Mouse (Mus musculus): ENCODE measurements around the gene Gm42372. TPM values are rescaled to one million over a fixed set of nuclear protein-coding genes. Genes with fewer than 3 reads are reported as not detected.

Gene Gm42372
- 0.01 and 0.02 TPM in 2 replicates for polyA plus RNA-seq (2012; rRNA removed)
- polyA plus RNA-seq (2014; fragmentation: Nextera tagmentation; extraction: Ambion mirVana): 0.03 and 0.04 TPM in 2 replicates

DNA sequence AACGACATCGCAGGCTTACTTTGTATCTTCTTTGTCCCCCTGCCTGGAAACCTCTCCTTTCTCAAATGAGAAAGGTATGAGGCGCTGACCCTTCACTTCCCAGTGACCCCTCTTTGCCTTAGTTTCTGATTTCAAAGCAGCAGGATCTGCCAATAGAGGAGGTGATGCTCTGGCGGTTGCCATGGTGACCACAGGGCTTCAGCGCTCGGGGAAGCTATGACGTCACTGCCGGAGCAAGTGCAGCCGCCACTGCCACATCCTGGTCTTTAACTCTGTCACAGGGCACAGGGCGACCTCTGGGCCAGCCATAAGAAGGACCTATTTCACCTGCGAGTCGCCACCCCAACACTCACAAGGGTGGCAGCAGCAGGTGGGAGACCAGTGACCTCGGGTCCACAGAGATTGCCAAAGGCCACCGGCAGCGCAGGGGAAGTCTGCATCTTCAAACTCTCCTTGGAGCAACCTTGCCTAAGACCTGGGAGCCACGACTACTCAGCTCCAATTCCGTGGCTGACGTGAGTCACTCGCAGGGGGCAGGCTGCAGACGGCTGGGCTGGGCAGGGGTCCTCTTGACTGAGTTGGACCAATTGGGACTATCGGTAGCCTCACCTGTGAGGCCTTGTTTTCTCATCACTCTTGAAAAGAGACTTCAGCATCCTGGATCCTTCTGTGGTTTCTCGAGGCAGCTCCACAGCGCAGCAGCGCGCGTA is at the start of gene Gm42372:
Gm42372 (plus strand) TSS at position 228 of the 710 bp plus-strand sequence.
- no peak for DNase-seq (ENCODE audit: low read depth in 3 of 3, low spot score in 3 of 3)
- Histone ChIP-seq H3K9me3 (ENCODE audit: control insufficient read depth, low read length) (no peaks in the 10 kb centered on the region), H3K36me3 (replicated peaks; ENCODE audit: control insufficient read depth, insufficient read depth, low read depth) (no peaks in the 10 kb centered on the region), H3K4me1 (replicated peaks; ENCODE audit: control insufficient read depth in 2 of 2, insufficient read depth in 2 of 2, low read length in 1 of 2) (peaks cover 5 to 20% of the 10 kb centered on the region in 2 experiments), H3K4me3 (ENCODE audit: insufficient read depth in 1 of 2, low read depth in 2 of 2, low read length in 2 of 2) (no peak within 1 kb of the TSS), H3K9ac (replicated peaks) (no peak within 1 kb of the TSS), H3K4me2 (ENCODE audit: low read depth) (no peak within 1 kb of the TSS), H3K27me3 (ENCODE audit: control insufficient read depth, insufficient read depth, low read length) (no peaks in the 10 kb centered on the region), H3K27ac (no peak within 1 kb of the TSS)
- WGBS (ENCODE audit: insufficient replicate concordance): 35% methylated on average over 26 of the region's 26 CpGs
- ATAC-seq (ENCODE audit: insufficient read depth): no peak
- TF ChIP-seq CTCF (IDR thresholded peaks at IDR 0.05; ENCODE audit: low read depth): no peak

GRCm38 (mm10) chr7:16937312-16937711 is 45.6 kb upstream of the Gm42372 start:
- WGBS (ENCODE audit: insufficient replicate concordance): 40% methylated on average over 4 of the region's 4 CpGs
- H3K4me2 ChIP-seq (ENCODE audit: low read depth): no peak overlapping the region
- no peaks in the 10 kb centered on the region for H3K4me1 ChIP-seq (replicated peaks; ENCODE audit: control insufficient read depth in 2 of 2, insufficient read depth in 2 of 2, low read length in 1 of 2)
- TF ChIP-seq CTCF (IDR thresholded peaks at IDR 0.05; ENCODE audit: low read depth): peak; percentile 77
- no peak for TF ChIP-seq EP300 (IDR thresholded peaks at IDR 0.05; ENCODE audit: low read depth)
- H3K27me3 ChIP-seq (ENCODE audit: control insufficient read depth, insufficient read depth, low read length): peaks cover 2% of the 10 kb centered on the region; the same call in 1 of the 2 replicates
- no peak for DNase-seq (ENCODE audit: low read depth in 3 of 3, low spot score in 3 of 3)
- no peak overlapping the region for H3K9ac ChIP-seq (replicated peaks)
- no peaks in the 10 kb centered on the region for H3K36me3 ChIP-seq (replicated peaks; ENCODE audit: control insufficient read depth, insufficient read depth, low read depth)
- no peak overlapping the region for H3K27ac ChIP-seq
- no peak overlapping the region for H3K4me3 ChIP-seq (ENCODE audit: insufficient read depth in 1 of 2, low read depth in 2 of 2, low read length in 2 of 2)
- H3K9me3 ChIP-seq (ENCODE audit: control insufficient read depth, low read length): no peaks in the 10 kb centered on the region
- no peak for ATAC-seq (ENCODE audit: insufficient read depth)

GRCm38 (mm10) chr7:16938117-16938791 is 44.6 kb upstream of the Gm42372 start:
- Histone ChIP-seq H3K9me3 (ENCODE audit: control insufficient read depth, low read length) (no peaks in the 10 kb centered on the region), H3K4me2 (ENCODE audit: low read depth) (no peak overlapping the region), H3K27ac (no peak overlapping the region), H3K4me1 (replicated peaks; ENCODE audit: control insufficient read depth in 2 of 2, insufficient read depth in 2 of 2, low read length in 1 of 2) (no peaks in the 10 kb centered on the region), H3K36me3 (replicated peaks; ENCODE audit: control insufficient read depth, insufficient read depth, low read depth) (no peaks in the 10 kb centered on the region), H3K27me3 (ENCODE audit: control insufficient read depth, insufficient read depth, low read length) (peaks cover 2% of the 10 kb centered on the region; the same call in 1 of the 2 replicates), H3K4me3 (ENCODE audit: insufficient read depth in 1 of 2, low read depth in 2 of 2, low read length in 2 of 2) (no peak overlapping the region), H3K9ac (replicated peaks) (no peak overlapping the region)
- DNase-seq (ENCODE audit: low read depth in 3 of 3, low spot score in 3 of 3) (no peak), ATAC-seq (ENCODE audit: insufficient read depth) (no peak)
- WGBS (ENCODE audit: insufficient replicate concordance): 66% methylated on average over 17 of the region's 17 CpGs
- TF ChIP-seq CTCF (IDR thresholded peaks at IDR 0.05; ENCODE audit: low read depth) (no peak), EP300 (IDR thresholded peaks at IDR 0.05; ENCODE audit: low read depth) (no peak)

GRCm38 (mm10) chr7:16940292-16940691 is 42.6 kb upstream of the Gm42372 start:
- no peak for DNase-seq (ENCODE audit: low read depth in 3 of 3, low spot score in 3 of 3)
- Histone ChIP-seq H3K9ac (replicated peaks) (no peak overlapping the region), H3K9me3 (ENCODE audit: control insufficient read depth, low read length) (no peaks in the 10 kb centered on the region), H3K4me1 (replicated peaks; ENCODE audit: control insufficient read depth in 2 of 2, insufficient read depth in 2 of 2, low read length in 1 of 2) (no peaks in the 10 kb centered on the region), H3K27ac (no peak overlapping the region), H3K36me3 (replicated peaks; ENCODE audit: control insufficient read depth, insufficient read depth, low read depth) (no peaks in the 10 kb centered on the region), H3K4me2 (ENCODE audit: low read depth) (no peak overlapping the region), H3K4me3 (ENCODE audit: insufficient read depth in 1 of 2, low read depth in 2 of 2, low read length in 2 of 2) (no peak overlapping the region), H3K27me3 (ENCODE audit: control insufficient read depth, insufficient read depth, low read length) (peaks cover 22% of the 10 kb centered on the region)
- WGBS (ENCODE audit: insufficient replicate concordance): 50% methylated on average over 7 of the region's 7 CpGs
- no peak for ATAC-seq (ENCODE audit: insufficient read depth)
- TF ChIP-seq EP300 (IDR thresholded peaks at IDR 0.05; ENCODE audit: low read depth) (no peak), CTCF (IDR thresholded peaks at IDR 0.05; ENCODE audit: low read depth) (no peak)

DNA sequence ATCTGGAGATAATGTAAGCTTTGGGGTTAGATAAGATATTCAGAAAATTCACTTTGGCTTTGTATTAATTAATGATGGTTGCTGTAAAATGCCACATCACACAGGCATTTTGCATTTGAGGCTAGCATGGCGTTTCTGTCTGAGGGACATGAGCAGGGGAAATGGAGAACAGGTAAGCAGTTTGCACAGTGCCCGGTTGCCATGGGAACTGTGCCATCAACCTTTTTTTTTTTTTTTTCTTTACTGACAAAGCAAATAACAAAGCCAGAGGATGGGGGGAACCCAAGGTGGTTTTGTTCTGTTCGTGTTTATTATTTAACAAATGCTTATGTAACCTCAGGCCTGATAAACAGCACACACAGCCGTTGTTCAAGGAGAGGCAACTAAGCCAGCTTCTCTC is 40.0 kb upstream of the Gm42372 start:
- H3K9me3 ChIP-seq (ENCODE audit: control insufficient read depth, low read length): no peaks in the 10 kb centered on the region
- no peak for TF ChIP-seq EP300 (IDR thresholded peaks at IDR 0.05; ENCODE audit: low read depth)
- no peak overlapping the region for H3K4me3 ChIP-seq (ENCODE audit: insufficient read depth in 1 of 2, low read depth in 2 of 2, low read length in 2 of 2)
- 43% methylated on average over 4 of the region's 4 CpGs for WGBS (ENCODE audit: insufficient replicate concordance)
- ATAC-seq (ENCODE audit: insufficient read depth) (no peak), DNase-seq (ENCODE audit: low read depth in 3 of 3, low spot score in 3 of 3) (no peak)
- no peak overlapping the region for H3K27ac ChIP-seq
- H3K36me3 ChIP-seq (replicated peaks; ENCODE audit: control insufficient read depth, insufficient read depth, low read depth): no peaks in the 10 kb centered on the region
- H3K9ac ChIP-seq (replicated peaks): no peak overlapping the region
- H3K27me3 ChIP-seq (ENCODE audit: control insufficient read depth, insufficient read depth, low read length): peaks cover 48% of the 10 kb centered on the region
- H3K4me2 ChIP-seq (ENCODE audit: low read depth): no peak overlapping the region
- no peaks in the 10 kb centered on the region for H3K4me1 ChIP-seq (replicated peaks; ENCODE audit: control insufficient read depth in 2 of 2, insufficient read depth in 2 of 2, low read length in 1 of 2)

All from liver, embryonic 14.5 days (tissue).